Mouse (Mus musculus) liver, embryonic 11.5 days (tissue): ENCODE measurements at regions not wholly inside any gene's neighbourhood (a gene's known extent, or its start where the extent isn't known, plus 50 kb on each side); places are given as distances from the start of the nearest gene placed in this dataset.

ENCODE experiments used
- ATAC-seq: fragments of 200-750 bp; cut with Nextera tagmentation; replicated peaks from 2 replicates; pipeline ENCODE4 v1.8.0; 2017; ENCODE audit warnings: moderate number of reproducible peaks, mild to moderate bottlenecking, moderate TSS enrichment, moderate library complexity; ENCODE audit not compliant: low FRiP score
- DNase-seq: peaks from one replicate; pipeline ENCODE4 v3.0.0-alpha.2; 2017; ENCODE audit warnings: low spot score
- H3K27ac ChIP-seq: fragments of 300-500 bp; sonication (generic); 2 replicates; pipeline ENCODE4 v1.5.1; 2014; ENCODE audit warnings: mild to moderate bottlenecking, low read depth, low read length, control low read depth
- H3K27me3 ChIP-seq: fragments of 300-500 bp; sonication (generic); replicated peaks from 2 replicates; pipeline ENCODE4 v1.6.1; 2014; ENCODE audit warnings: low read length, mixed read lengths; ENCODE audit not compliant: control insufficient read depth, insufficient read depth
- H3K36me3 ChIP-seq: fragments of 300-500 bp; sonication (generic); 2 replicates; pipeline ENCODE4 v1.6.1; 2014; ENCODE audit warnings: mild to moderate bottlenecking, low read length, moderate library complexity, mixed read lengths; ENCODE audit not compliant: control insufficient read depth, insufficient read depth
- H3K4me1 ChIP-seq: fragments of 300-500 bp; sonication (generic); replicated peaks from 2 replicates; pipeline ENCODE4 v1.6.1; 2014; ENCODE audit warnings: low read length, mixed read lengths; ENCODE audit not compliant: control insufficient read depth, insufficient read depth
- H3K4me2 ChIP-seq: fragments of 300-500 bp; sonication (generic); 2 replicates; pipeline ENCODE4 v1.6.1; 2014; ENCODE audit warnings: mild to moderate bottlenecking, control low read depth, moderate library complexity
- H3K4me3 ChIP-seq: fragments of 300-500 bp; sonication (generic); 2 replicates; pipeline ENCODE4 v1.5.1; 2014; ENCODE audit warnings: low read depth, low read length, control low read depth
- H3K9ac ChIP-seq: fragments of 300-500 bp; sonication (generic); 2 replicates; pipeline ENCODE4 v1.6.1; 2014; ENCODE audit warnings: low read depth, low read length, control low read depth
- H3K9me3 ChIP-seq: fragments of 300-500 bp; sonication (generic); 2 replicates; pipeline ENCODE4 v1.6.1; 2016; ENCODE audit warnings: low read length, inconsistent platforms, mixed read lengths; ENCODE audit not compliant: control insufficient read depth
- WGBS: fragments of 180-500 bp; shearing (Covaris S2); extraction: QIAGEN DNeasy Blood & Tissue Kit; methylation state at CpG from one replicate; pipeline ENCODE4 v1.1.7; 2014; 5-methylcytosine and 5-hydroxymethylcytosine counted together

DNA sequence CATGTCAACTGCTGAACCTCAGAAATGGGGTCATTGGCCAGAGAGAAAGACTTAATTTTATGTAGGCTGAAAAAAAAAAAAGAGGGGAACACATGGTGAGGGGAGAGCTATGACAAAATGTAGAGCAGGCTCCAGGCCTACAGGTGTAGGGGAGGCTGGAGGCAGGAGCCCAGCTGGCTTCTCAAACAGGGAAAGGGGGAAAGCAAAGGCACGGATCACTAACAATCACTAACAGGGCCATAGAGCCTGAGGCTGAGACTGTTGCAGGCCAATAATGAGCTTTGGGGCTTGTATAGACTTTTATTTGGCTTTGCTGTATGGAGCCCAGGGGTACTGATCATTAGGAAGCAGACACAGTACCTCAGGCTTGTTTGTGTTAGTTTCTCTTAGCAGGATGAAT lies 777.9 kb downstream of the Epha4 start:
- no peaks in the 10 kb centered on the region for H3K27me3 ChIP-seq
- ATAC-seq (no peak), DNase-seq (no peak)
- no peaks in the 10 kb centered on the region for H3K36me3 ChIP-seq
- H3K27ac ChIP-seq = no peak overlapping the region
- WGBS = 65% methylated on average over 1 of the region's 1 CpGs
- H3K9ac ChIP-seq = no peak overlapping the region
- no peak overlapping the region for H3K4me2 ChIP-seq
- H3K9me3 ChIP-seq = no peaks in the 10 kb centered on the region
- no peaks in the 10 kb centered on the region for H3K4me1 ChIP-seq
- H3K4me3 ChIP-seq = no peak overlapping the region

DNA sequence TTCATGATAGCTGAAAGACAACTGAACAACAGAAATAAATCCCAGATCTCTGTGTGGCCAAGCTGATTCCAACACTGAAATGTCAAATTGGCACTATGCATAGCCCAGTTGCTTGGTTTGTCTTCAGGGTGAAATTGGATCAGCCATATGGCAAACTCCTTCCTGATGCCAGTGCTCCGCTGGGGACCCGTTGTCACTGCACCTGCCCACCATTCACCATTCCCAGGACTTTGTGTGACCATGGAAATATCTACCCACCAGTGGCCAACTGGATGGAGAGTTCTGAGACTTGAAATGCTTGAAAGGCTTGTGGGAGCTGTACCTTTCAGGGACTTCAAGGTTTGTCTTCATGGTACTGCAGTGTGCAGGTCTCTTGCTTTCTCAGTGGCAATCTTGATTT lies 777.2 kb downstream of the Epha4 start:
- no peak for ATAC-seq
- H3K4me2 ChIP-seq = no peak overlapping the region
- no peaks in the 10 kb centered on the region for H3K9me3 ChIP-seq
- no peaks in the 10 kb centered on the region for H3K4me1 ChIP-seq
- no peak overlapping the region for H3K9ac ChIP-seq
- H3K27me3 ChIP-seq = no peaks in the 10 kb centered on the region
- H3K27ac ChIP-seq = no peak overlapping the region
- no peak overlapping the region for H3K4me3 ChIP-seq
- H3K36me3 ChIP-seq = no peaks in the 10 kb centered on the region
- WGBS = 89% methylated on average over 2 of the region's 2 CpGs
- DNase-seq = no peak

DNA sequence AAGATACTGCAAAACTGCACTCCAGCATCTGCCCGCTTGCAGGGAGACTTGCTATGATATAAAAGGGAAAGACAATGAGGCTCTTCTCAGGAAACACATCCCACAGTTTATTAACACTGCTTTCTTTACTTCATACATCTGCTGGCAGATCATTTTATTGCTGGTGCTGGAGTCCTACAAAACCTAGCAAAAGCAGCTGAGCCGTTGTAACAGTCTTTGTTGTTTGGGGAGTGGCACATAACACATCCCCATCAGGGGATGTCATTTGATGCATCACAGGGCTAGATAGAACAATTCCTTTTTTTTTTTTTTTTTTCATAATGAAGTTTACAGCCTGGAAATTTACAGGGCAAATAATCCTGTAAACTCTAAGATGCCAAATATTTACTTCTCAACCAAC lies 742.2 kb downstream of the Epha4 start:
- DNase-seq = no peak
- H3K9ac ChIP-seq = no peak overlapping the region
- H3K27ac ChIP-seq = no peak overlapping the region
- H3K36me3 ChIP-seq = no peaks in the 10 kb centered on the region
- WGBS = 84% methylated on average over 2 of the region's 2 CpGs
- ATAC-seq = no peak
- H3K9me3 ChIP-seq = no peaks in the 10 kb centered on the region
- no peaks in the 10 kb centered on the region for H3K4me1 ChIP-seq
- no peak overlapping the region for H3K4me3 ChIP-seq
- no peaks in the 10 kb centered on the region for H3K27me3 ChIP-seq
- no peak overlapping the region for H3K4me2 ChIP-seq

- no peak overlapping the region for H3K4me3 ChIP-seq
- H3K27ac ChIP-seq = no peak overlapping the region
- H3K27me3 ChIP-seq = no peaks in the 10 kb centered on the region
- 88% methylated on average over 2 of the region's 2 CpGs for WGBS
- no peaks in the 10 kb centered on the region for H3K36me3 ChIP-seq
- H3K4me2 ChIP-seq = no peak overlapping the region
- H3K9me3 ChIP-seq = no peaks in the 10 kb centered on the region
- DNase-seq (no peak), ATAC-seq (no peak)
- no peak overlapping the region for H3K9ac ChIP-seq
- no peaks in the 10 kb centered on the region for H3K4me1 ChIP-seq
These were observed 728.0 kb downstream of the Epha4 start for GRCm38 (mm10) chr1:76786871-76787270.

DNA sequence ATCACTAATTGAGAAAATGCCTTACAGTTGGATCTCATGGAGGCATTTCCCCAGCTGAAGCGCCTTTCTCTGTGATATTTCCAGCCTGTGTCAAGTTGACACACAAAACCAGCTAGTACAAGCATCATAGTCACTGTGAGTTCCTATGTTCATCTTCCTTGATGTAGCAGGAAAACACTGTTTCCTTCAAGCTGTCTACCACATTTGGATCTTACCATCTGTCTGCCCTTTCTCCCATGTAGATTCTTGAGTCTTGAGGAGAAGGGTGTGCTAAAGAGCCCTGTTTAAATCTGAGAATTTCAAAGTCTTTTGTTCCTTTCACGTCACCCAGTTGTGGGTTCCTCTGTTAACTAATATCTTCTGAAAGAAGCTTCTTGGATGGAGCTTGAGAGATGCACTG lies 721.5 kb downstream of the Epha4 start:
- H3K4me3 ChIP-seq = no peak overlapping the region
- WGBS = 81% methylated on average over 2 of the region's 2 CpGs
- no peak for DNase-seq

GRCm38 (mm10) chr1:76819906-76820305 lies 695.0 kb downstream of the Epha4 start:
- Histone ChIP-seq H3K4me2 (no peak overlapping the region), H3K27me3 (no peaks in the 10 kb centered on the region), H3K9me3 (no peaks in the 10 kb centered on the region), H3K4me3 (no peak overlapping the region), H3K9ac (no peak overlapping the region), H3K27ac (no peak overlapping the region), H3K36me3 (no peaks in the 10 kb centered on the region), H3K4me1 (no peaks in the 10 kb centered on the region)
- no peak for ATAC-seq
- DNase-seq = no peak
- WGBS = 88% methylated on average over 1 of the region's 1 CpGs

More for the DNA sequence above, 721.5 kb downstream of the Epha4 start:
- no peak overlapping the region for H3K9ac ChIP-seq
- no peaks in the 10 kb centered on the region for H3K9me3 ChIP-seq
- H3K4me2 ChIP-seq = no peak overlapping the region
- no peak overlapping the region for H3K27ac ChIP-seq
- H3K4me1 ChIP-seq = no peaks in the 10 kb centered on the region
- H3K36me3 ChIP-seq = no peaks in the 10 kb centered on the region
- no peak for ATAC-seq
- no peaks in the 10 kb centered on the region for H3K27me3 ChIP-seq

DNA sequence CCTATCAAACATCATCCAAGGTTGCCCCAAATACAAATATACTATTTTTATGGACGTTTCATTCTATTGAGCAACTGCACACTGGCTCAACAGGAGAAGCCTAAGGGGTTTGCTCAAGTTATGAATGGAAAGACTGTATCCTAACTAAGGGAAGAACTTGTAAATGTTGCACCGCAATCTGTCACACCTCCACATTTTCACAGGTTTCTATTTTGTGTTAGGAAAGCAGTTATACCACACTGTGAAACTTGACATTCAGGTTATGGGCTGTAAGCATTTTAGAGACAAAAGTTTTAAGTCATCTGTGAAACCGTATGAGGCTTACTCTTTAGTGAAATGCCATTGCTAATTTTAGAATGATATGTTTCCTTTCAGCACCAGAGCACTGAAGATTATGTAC lies 693.3 kb downstream of the Epha4 start:
- Histone ChIP-seq H3K27me3 (no peaks in the 10 kb centered on the region), H3K4me1 (no peaks in the 10 kb centered on the region), H3K36me3 (no peaks in the 10 kb centered on the region), H3K9ac (no peak overlapping the region), H3K4me2 (no peak overlapping the region), H3K9me3 (no peaks in the 10 kb centered on the region), H3K4me3 (no peak overlapping the region), H3K27ac (no peak overlapping the region)
- DNase-seq (no peak), ATAC-seq (no peak)
- WGBS = 66% methylated on average over 3 of the region's 3 CpGs

DNA sequence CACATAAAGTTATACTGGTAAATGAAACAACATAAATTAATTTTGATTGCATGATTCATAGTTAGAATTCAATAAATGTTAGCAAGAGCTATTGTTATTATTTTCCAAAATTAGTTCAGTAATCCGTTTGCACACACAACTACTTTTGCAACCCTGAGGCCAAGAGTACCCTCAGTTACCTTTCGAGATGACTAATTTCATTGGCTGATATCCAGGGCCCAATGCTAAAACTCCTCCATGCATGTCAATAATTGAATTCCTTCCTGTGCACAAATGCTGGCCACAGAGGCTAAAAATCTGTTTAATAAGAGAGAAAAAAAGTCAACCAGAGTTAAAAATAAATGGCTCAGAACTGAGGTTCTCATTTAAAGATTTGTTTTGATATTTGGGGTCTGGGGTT lies 685.2 kb downstream of the Epha4 start:
- Histone ChIP-seq H3K36me3 (no peaks in the 10 kb centered on the region), H3K9me3 (no peaks in the 10 kb centered on the region), H3K27ac (no peak overlapping the region), H3K4me3 (no peak overlapping the region), H3K4me2 (no peak overlapping the region), H3K27me3 (no peaks in the 10 kb centered on the region), H3K9ac (no peak overlapping the region), H3K4me1 (no peaks in the 10 kb centered on the region)
- no peak for DNase-seq
- WGBS = 78% methylated on average over 2 of the region's 2 CpGs
- ATAC-seq = no peak

- Histone ChIP-seq H3K36me3 (no peaks in the 10 kb centered on the region), H3K9ac (no peak overlapping the region), H3K9me3 (no peaks in the 10 kb centered on the region), H3K4me3 (no peak overlapping the region), H3K27ac (no peak overlapping the region), H3K27me3 (no peaks in the 10 kb centered on the region), H3K4me1 (no peaks in the 10 kb centered on the region), H3K4me2 (no peak overlapping the region)
- WGBS = 50% methylated on average over 2 of the region's 2 CpGs
- ATAC-seq = no peak
- no peak for DNase-seq
These were observed 682.6 kb downstream of the Epha4 start for GRCm38 (mm10) chr1:76832311-76832710.
